Comparison of ENCODE assay signal across 25 mouse cellular contexts in the genomic region with DNA sequence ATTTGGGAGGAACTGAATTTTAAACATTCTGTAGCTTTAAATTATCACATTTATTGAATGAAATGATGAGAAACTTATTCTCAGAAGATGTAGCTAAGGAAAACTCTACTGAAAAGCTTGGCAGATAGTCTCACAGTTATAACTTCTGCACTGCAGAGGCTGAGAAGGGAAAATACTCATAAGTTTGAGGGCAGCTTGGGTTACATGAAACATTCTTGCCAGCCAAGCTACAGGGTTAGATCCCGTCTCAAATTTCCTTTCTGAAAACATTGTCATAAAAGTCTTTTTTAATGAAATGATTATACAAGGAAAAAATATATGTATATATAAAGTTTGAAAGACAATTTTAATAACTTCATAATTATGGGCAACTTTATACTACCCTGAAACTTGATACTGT.
"Had no signal": no experiment of that assay in that cellular context is flagged by ENCODE, and none has a peak within 500 bp of the region (broad histone marks: within the 10 kb centered on the region; RNA-seq: fewer than 3 reads in every experiment).

No protein-coding gene starts in this region.

- H3K36me3 ChIP-seq: heart, embryonic 10.5 days; heart, embryonic 12.5 days; hindbrain, embryonic 10.5 days; hindbrain, embryonic 13.5 days; intestine, embryonic 15.5 days; limb, embryonic 15.5 days; liver, embryonic 12.5 days had no signal

- H3K27ac ChIP-seq: heart, adult 2 months; heart, embryonic 10.5 days; hindbrain, embryonic 10.5 days; hindbrain, embryonic 13.5 days; intestine, embryonic 15.5 days; layer of hippocampus, adult 2 months; left cerebral cortex, adult 2 months; limb, embryonic 15.5 days; liver, embryonic 12.5 days; liver, embryonic 14.5 days had no signal

- ATAC-seq: hindbrain, embryonic 16.5 days; inflammation-experienced regulatory T-cells, adult 6 months; intestine, embryonic 15.5 days; intestine, postnatal 0 days; liver, embryonic 12.5 days had no signal

- H3K9me3 ChIP-seq: heart, embryonic 10.5 days; heart, embryonic 12.5 days; hindbrain, embryonic 10.5 days; hindbrain, embryonic 13.5 days; intestine, embryonic 15.5 days; limb, embryonic 15.5 days; liver, embryonic 12.5 days had no signal

- H3K4me2 ChIP-seq: heart, embryonic 12.5 days; hindbrain, embryonic 13.5 days; intestine, embryonic 15.5 days; limb, embryonic 15.5 days; liver, embryonic 12.5 days had no signal

- DNase-seq: gastrocnemius, postnatal 14 days; gastrocnemius, postnatal 36 days; heart, adult 11 months; heart, adult 2 months; heart, postnatal 10 days; heart, postnatal 4 days; kidney, adult 18-20 months; kidney, adult 8-10 months; kidney, postnatal 10 days; kidney, postnatal 25 days; kidney, postnatal 4 days; lung, adult 18-20 months had no signal

- H3K4me3 ChIP-seq: heart, adult 2 months; heart, embryonic 10.5 days; heart, embryonic 12.5 days; hindbrain, embryonic 10.5 days; hindbrain, embryonic 13.5 days; intestine, embryonic 15.5 days; layer of hippocampus, adult 2 months; left cerebral cortex, adult 2 months; limb, embryonic 15.5 days; liver, embryonic 12.5 days had no signal

- H3K9ac ChIP-seq: heart, embryonic 12.5 days; hindbrain, embryonic 13.5 days; intestine, embryonic 15.5 days; limb, embryonic 15.5 days; liver, embryonic 12.5 days; liver, embryonic 14.5 days had no signal

- H3K27me3 ChIP-seq: heart, embryonic 12.5 days; hindbrain, embryonic 13.5 days; intestine, embryonic 15.5 days; limb, embryonic 15.5 days; liver, embryonic 12.5 days had no signal

- H3K4me1 ChIP-seq: heart, embryonic 10.5 days; heart, embryonic 12.5 days; hindbrain, embryonic 10.5 days; hindbrain, embryonic 13.5 days; intestine, embryonic 15.5 days; limb, embryonic 15.5 days; liver, embryonic 12.5 days had no signal
